Mouse (Mus musculus) forebrain, embryonic 10.5 days (tissue): ENCODE data around the gene Ipo5. TPM values are rescaled to one million over a fixed set of nuclear protein-coding genes. Genes with fewer than 3 reads are reported as not detected.
A peak's percentile ranks its signal among the peaks of the same experiment; 100 is the strongest.

Experiments used
- DNase-seq: peaks from one replicate; pipeline ENCODE4 v3.0.0-alpha.2; 2017; ENCODE audit warnings: low spot score; ENCODE audit errors: extremely low spot score
- H3K27ac ChIP-seq: fragments of 300-500 bp; sonication (generic); 2 replicates; pipeline ENCODE4 v1.5.1; 2016; ENCODE audit warnings: mild to moderate bottlenecking
- H3K27me3 ChIP-seq: fragments of 300-500 bp; sonication (generic); 2 replicates; pipeline ENCODE4 v1.6.1; 2016; ENCODE audit warnings: mild to moderate bottlenecking; ENCODE audit not compliant: poor library complexity, severe bottlenecking
- H3K36me3 ChIP-seq: fragments of 300-500 bp; sonication (generic); replicated peaks from 2 replicates; pipeline ENCODE4 v1.6.1; 2016; ENCODE audit warnings: mild to moderate bottlenecking, moderate library complexity
- H3K4me1 ChIP-seq: fragments of 300-500 bp; sonication (generic); 2 replicates; pipeline ENCODE4 v1.6.1; 2016
- H3K4me3 ChIP-seq: fragments of 300-500 bp; sonication (generic); 2 replicates; pipeline ENCODE4 v1.5.1; 2016; ENCODE audit warnings: mild to moderate bottlenecking, moderate library complexity
- H3K9me3 ChIP-seq: fragments of 300-500 bp; sonication (generic); 2 replicates; pipeline ENCODE4 v1.6.1; 2016; ENCODE audit warnings: mild to moderate bottlenecking, moderate library complexity
- WGBS: fragments of 180-500 bp; shearing (Covaris S2); methylation state at CpG from one replicate; pipeline ENCODE4 v1.1.7; 2016; 5-methylcytosine and 5-hydroxymethylcytosine counted together
- polyA plus RNA-seq: library from polyadenylated mRNA; unstranded; fragments of >200 nt; fragmentation: Nextera tagmentation; extraction: Ambion mirVana; gene quantifications from 2 replicates; pipeline ENCODE4 v1.2.1, GENCODE M21; 2016

Ipo5 gene
- polyA plus RNA-seq, 1 experiment from 2014 or later: 187 TPM

DNA sequence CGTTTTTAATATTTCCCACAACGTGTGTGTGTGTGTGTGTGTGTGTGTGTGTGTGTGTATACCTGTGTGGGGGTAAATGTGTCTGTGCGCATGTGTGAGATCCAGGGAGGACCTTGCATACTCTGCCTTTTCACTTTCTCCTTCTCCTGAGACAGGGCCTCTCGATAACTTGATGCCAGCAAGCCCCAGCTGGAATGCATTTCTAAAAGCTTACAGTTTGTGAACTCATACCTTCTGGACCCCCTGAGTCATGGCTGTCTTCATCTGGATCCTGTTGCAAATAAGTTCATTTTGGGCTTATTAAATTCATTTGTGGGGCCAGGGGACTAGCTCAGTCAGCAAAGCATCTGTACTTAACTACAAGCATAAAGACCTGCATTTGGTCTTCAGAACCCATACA is 57.7 kb downstream of the Ipo5 start:
- Histone ChIP-seq H3K27ac (no peak overlapping the region), H3K9me3 (no peaks in the 10 kb centered on the region)

DNA sequence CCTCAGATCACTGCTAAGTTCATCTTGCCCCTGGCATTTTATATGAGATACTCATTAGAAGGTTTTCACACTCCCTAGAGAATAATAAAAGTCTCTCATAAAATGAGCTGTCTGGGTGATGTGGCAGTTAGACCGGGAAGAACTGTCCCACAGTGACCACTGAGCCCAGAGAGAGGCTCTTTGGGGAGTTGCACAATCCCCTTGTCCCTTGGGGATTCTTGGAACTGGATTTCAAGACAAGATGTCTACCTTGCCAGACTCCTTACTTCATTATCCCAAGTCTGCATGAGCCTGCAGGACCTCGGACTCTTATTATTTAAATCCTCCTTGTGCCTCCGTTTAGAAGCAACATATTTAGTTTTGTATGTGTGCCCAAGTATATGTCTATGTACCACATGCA is 58.6 kb downstream of the Ipo5 start:
- Histone ChIP-seq H3K4me3 (no peak overlapping the region), H3K9me3 (no peaks in the 10 kb centered on the region), H3K27me3 (no peaks in the 10 kb centered on the region), H3K36me3 (no peaks in the 10 kb centered on the region), H3K27ac (no peak overlapping the region), H3K4me1 (peaks cover 8% of the 10 kb centered on the region)
- WGBS: 88% methylated on average over 3 of the region's 3 CpGs
- no peak for DNase-seq

More for the DNA sequence above, 57.7 kb downstream of the Ipo5 start:
- no peak for DNase-seq
- Histone ChIP-seq H3K4me3 (no peak overlapping the region), H3K27me3 (no peaks in the 10 kb centered on the region), H3K36me3 (no peaks in the 10 kb centered on the region), H3K4me1 (peaks cover 8% of the 10 kb centered on the region)
- 85% methylated on average over 4 of the region's 4 CpGs for WGBS

DNA sequence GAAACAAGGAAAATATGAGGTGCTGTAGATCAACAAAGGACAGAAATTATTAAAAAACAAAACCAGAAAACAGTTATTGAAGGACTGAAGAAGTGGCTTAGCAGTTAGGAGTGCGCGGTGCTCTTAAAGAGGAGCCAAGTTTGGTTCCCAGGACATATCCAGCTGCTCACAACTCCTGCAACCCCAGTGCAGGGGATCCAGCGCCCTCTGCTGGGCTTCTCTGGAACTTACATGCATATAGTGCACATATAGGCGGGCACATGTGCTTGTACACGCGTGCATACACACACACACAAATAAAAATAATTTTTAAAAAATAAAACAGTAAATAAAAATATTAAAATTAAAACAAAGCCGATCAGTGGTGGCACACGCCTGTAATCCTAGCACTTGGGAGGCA is 59.6 kb downstream of the Ipo5 start:
- no peaks in the 10 kb centered on the region for H3K36me3 ChIP-seq
- no peaks in the 10 kb centered on the region for H3K27me3 ChIP-seq
- peaks cover 5% of the 10 kb centered on the region for H3K4me1 ChIP-seq
- H3K4me3 ChIP-seq: no peak overlapping the region
- 81% methylated on average over 8 of the region's 8 CpGs for WGBS
- no peaks in the 10 kb centered on the region for H3K9me3 ChIP-seq
- no peak for DNase-seq
- H3K27ac ChIP-seq: no peak overlapping the region

DNA sequence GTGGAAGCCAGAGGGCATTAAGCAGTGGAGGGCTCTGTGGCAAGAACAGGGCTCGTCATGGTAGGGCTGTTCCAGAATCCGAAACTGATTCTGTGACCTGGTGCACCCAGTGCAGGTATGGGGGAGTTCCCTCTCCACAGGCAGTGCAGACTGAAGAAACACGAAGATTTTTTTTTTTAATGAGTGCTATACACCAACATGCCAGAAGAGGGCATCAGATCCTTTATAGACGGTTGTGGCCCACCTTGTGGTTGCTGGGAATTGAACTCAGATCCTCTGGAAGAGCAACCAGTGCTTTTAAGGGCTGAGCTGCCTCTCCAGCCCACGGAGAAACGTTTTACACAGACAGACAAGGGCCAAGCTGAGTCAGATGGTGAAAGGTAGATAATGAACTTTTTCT is 60.3 kb downstream of the Ipo5 start:
- DNase-seq: no peak
- Histone ChIP-seq H3K4me1 (no peaks in the 10 kb centered on the region), H3K27ac (no peak overlapping the region), H3K27me3 (no peaks in the 10 kb centered on the region), H3K4me3 (no peak overlapping the region), H3K9me3 (no peaks in the 10 kb centered on the region), H3K36me3 (no peaks in the 10 kb centered on the region)
- 74% methylated on average over 6 of the region's 6 CpGs for WGBS

DNA sequence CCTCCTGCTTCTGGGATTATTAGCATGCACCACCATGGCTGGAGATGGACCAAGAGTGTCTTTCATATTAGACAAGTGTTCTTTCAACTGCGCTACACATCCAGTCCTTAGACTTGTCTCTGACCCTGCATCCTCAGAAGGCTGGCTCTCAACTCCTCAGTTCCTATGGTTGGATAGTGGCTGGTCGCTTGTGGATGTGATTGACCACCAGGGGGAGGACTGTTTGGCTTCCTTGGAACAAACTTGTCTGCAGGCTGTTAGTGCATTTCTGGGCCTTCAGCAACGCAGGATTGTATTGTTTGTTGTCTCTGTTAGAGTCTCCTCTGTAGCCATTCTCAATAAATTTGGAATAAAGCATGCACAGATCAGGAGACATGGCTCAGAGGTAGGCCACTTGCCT is 68.5 kb downstream of the Ipo5 start:
- H3K4me3 ChIP-seq: no peak overlapping the region
- H3K36me3 ChIP-seq: no peaks in the 10 kb centered on the region
- DNase-seq: peak; percentile 38
- H3K4me1 ChIP-seq: 0 out of 2 replicates have a peak, but pooled peaks cover 4% of the 10 kb centered on the region
- H3K9me3 ChIP-seq: no peaks in the 10 kb centered on the region
- 57% methylated on average over 3 of the region's 3 CpGs for WGBS
- no peaks in the 10 kb centered on the region for H3K27me3 ChIP-seq
- H3K27ac ChIP-seq: no peak overlapping the region

DNA sequence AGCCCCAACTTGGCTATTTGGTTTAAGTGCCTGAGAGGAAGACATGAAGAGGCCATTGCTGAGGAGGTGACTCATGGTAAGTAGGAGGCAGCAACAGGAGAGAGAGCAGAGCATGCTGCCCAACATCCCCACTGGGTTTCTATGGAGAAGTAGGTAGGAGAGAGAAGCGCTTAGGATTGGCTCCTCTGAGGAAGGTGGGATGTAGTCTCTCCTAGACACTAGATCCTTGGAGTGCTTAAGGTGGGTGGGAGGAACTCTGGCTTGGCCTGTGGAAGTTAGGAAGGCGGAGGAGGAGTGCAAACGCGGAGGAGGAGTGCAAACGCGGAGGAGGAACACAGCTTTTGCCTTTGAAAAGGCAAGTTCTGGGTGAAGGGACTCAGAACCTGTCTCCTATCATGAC is 78.1 kb downstream of the Ipo5 start:
- DNase-seq: no peak
- WGBS: 66% methylated on average over 6 of the region's 6 CpGs
- no peak overlapping the region for H3K4me3 ChIP-seq

More for the DNA sequence above, 78.1 kb downstream of the Ipo5 start:
- Histone ChIP-seq H3K36me3 (no peaks in the 10 kb centered on the region), H3K9me3 (no peaks in the 10 kb centered on the region), H3K27ac (no peak overlapping the region), H3K4me1 (no peaks in the 10 kb centered on the region), H3K27me3 (no peaks in the 10 kb centered on the region)

Other genes with a start within 250 kb of the Ipo5 start
- gene Farp1, start 124.0 kb downstream of the Ipo5 start, polyA plus RNA-seq: 21.7 and 22.9 TPM in 2 replicates